Mouse (Mus musculus) left cerebral cortex, postnatal 14 days (tissue): ENCODE measurements around the gene AU018091. TPM values are rescaled to one million over a fixed set of nuclear protein-coding genes. Genes with fewer than 3 reads are reported as not detected.
"Not testable (repeated sequence)": the region's sequence is repeated elsewhere in the genome, so short reads cannot be mapped to it uniquely, and the experiment has no call there.

ENCODE experiments used
- DNase-seq, 2 experiments: peaks; one replicate each; pipeline ENCODE4 v3.0.0; 2021 to 2022; ENCODE audit warnings: low spot score in 2 of 2, mixed read lengths in 1 of 2
- intact Hi-C: fragments of 180-260 bp; cut with DNase I; formaldehyde crosslinking; loops from one replicate; pipeline ENCODE4 v1.15.1; 2025
- long read RNA-seq, 2 experiments: library from polyadenylated mRNA; stranded (forward); transcript quantifications; one replicate each; pipeline ENCODE4 v2.0.0; 2021
- total RNA-seq, 2 experiments: library from RNA; stranded (reverse); gene quantifications; 2 replicates each; pipeline ENCODE4 v1.2.3; 2021

The AU018091 gene
- total RNA-seq, result not detected
- long read RNA-seq, experiment 1, result 0 reads
- long read RNA-seq, experiment 2, result 0 reads

- no peak for DNase-seq
- intact Hi-C loops, result no loop called here
Measured at GRCm38 (mm10) chr7:3168925-3169324, at the start of gene AU018091. Gene AU018091, minus strand, starts transcription at chr7:3169203.

- intact Hi-C loops, result no loop called here
- DNase-seq, result no peak
Measured at GRCm38 (mm10) chr7:3217546-3218056, 48.6 kb upstream of the AU018091 start.

DNA sequence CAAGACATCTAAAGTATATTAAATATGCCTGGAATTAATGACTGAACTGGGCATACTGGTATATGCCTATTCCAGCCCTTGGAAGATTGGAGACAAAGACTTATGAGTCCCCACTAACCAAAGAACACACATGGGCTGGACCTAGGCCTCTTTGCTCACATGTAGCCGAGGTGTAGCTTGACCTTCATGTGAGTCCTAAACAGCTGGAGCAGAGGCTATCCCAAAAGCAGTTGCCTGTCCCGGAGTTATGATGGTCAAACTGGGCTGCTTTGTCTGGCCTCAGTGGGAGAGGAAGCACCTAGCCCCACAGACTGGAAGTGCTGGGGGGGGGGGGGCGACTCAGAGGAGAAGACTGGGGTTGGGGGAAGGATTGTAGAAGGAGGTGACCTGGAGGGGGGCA lies 47.3 kb upstream of the AU018091 start:
- no peak for DNase-seq
- intact Hi-C loops, result no loop called here

DNA sequence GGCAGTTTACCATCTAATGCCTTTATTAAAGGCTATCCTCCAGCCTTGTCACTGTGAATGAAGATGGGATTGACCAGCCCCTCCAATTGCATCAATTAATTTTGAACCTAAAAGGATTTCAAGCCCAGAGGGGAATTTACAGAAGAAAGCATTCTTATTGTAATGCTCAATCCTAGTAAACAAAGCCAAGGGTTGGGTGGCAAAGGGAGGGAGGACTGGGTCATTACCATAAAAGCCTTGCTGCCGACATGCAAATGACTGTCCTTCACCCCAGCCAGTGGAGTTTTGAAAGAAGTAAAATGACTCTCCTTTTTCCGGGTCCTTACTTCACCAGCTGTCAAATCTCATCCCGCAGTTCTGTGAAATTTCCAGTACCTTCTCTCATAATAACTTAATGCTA lies 44.6 kb upstream of the AU018091 start:
- no peak for DNase-seq
- intact Hi-C loops, result no loop called here

- DNase-seq, result no peak
- intact Hi-C loops, result no loop called here
Measured at GRCm38 (mm10) chr7:3213156-3213555, 44.2 kb upstream of the AU018091 start.

DNA sequence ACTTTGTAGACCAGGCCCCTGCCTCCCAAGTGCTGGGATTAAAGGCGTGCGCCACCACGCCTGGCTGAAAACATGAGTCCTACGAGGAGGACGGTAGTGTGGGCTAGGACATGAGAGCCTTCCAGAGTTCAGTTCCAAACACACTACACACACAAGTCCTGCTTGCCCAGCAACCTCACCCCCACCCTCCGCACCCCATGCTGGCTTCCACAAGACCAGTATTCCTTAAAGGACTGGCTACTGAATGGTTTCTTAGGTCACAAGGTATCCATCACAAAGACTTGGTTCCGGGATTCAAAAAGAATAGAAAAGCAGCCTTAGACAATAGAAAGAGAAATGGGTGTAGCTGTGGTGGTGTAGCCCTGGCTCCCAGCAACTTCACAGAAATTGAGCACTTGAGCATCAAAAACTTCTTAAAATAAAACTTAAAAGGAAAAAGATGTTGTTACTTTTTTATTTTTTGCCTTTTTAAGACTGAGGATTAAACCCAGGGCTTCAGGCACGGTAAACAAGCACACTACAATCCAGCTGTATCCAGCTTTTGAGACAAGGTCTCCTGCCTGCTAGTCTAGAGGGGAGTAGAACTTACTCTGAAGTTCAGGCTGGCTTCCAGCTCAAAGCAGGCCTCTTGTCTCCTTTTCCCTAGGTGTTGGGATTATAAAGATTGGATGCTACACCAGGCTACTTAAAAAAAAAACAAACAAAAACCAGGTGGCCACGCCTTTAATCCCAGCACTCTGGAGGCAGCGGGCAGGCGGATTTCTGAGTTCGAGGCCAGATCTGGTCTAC lies 43.2 kb upstream of the AU018091 start:
- intact Hi-C loops, result no loop called here
- DNase-seq, result no peak

- DNase-seq, result no peak
- intact Hi-C loops, result no loop called here
Measured at GRCm38 (mm10) chr7:3211518-3211917, 42.5 kb upstream of the AU018091 start.

GRCm38 (mm10) chr7:3210605-3211004 lies 41.6 kb upstream of the AU018091 start:
- no peak for DNase-seq
- intact Hi-C loops, result no loop called here

- intact Hi-C loops, result no loop called here
- DNase-seq, result no peak
Measured at GRCm38 (mm10) chr7:3206520-3206919, 37.5 kb upstream of the AU018091 start.

DNA sequence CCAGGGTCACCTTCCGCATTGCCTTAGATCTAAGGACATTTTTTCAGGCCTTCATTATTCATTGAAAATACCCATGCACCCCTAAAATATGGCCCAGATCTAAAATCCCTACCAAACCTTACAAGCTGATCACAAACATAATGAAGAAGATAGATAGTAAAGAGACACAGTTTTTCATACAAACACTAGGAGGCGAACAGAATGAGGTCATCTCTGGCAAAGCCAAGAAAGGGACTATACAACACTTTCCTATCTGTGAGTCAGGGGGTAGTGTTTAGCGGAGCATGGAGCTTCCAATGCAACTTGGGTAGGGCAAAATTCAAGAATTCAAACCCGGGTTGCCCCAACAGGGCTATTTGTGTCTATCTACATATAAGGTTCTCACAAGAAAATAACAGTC lies 35.6 kb upstream of the AU018091 start:
- no peak for DNase-seq
- intact Hi-C loops, result no loop called here

DNA sequence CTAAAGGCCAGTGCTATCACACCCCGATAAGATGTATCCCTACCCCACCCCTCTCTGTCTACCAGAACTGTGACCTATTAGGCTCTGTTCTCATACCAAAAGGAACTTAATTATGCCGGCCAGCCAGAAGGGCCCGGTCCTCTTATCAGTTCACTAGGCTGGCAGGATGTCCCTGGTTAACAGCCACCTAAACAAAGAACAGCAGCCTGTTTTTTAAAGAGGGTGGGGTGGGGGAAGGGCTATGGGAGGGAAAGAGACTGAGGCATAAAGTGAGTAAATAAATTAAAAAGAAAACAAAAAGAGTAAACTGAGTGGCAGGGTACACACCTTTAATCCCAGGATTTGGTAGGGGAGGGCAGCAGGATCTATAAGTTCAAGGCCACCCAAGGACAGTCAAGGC lies 34.9 kb upstream of the AU018091 start:
- intact Hi-C loops, result no loop called here
- no peak for DNase-seq

- DNase-seq, result no peak
- intact Hi-C loops, result no loop called here
Measured at GRCm38 (mm10) chr7:3201134-3201705, 32.2 kb upstream of the AU018091 start.

DNA sequence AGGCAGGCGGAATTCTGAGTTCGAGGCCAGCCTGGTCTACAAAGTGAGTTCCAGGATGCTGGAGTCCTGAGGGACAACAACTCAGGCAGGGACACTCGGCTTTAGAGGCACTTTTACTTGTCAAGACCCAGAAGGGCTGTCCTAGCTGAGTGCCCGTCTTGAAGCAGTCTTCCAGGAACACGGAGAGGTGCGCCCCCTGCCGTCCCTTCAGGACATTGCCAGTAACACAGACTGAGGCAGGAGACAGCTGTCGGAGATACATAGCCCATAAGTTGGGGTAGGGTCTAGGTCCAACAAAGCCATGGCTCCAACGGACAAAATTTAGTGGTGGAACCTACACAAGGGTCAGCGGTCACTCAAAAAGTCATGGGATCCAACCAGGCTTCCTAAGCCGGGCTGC lies 29.9 kb upstream of the AU018091 start:
- intact Hi-C loops, result no loop called here
- no peak for DNase-seq

DNA sequence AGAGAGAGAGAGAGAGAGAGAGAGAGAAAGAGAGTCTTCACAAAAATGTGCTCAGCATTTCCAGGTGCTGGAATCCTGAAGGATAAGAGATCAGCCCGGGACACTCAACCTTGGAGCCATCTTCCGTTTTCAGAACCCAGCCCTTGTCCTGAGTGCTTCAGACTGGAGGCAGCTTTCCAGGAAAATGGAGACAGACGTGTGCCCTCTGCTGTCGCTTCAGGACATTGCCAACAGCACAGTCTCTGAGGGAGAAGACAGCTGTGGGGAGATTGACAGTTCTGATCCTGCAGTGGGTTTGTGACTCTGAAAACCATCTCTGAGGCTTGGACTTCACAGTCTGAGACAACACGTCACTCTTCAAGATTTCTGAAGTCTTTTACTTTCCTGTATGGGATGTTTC lies 26.8 kb upstream of the AU018091 start:
- intact Hi-C loops, result no loop called here
- no peak for DNase-seq

DNA sequence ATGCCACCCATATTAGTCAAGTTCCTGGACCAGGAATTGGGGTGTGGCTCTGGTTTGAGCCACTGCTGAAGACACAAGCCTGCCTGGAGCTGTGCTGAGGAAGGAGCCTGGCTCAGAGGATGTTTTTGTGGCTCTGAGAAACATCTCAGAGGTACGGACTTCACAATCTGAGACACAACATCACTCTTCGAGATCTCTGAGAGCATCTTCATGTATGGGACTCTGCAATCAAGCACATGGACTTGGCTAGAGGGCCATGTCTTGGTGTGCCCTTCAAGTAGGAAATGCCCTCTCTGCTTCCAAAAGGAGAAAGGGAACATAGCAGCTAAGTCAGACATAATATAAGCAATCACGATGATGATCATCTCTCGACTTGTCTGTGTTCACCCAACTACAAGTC lies 25.5 kb upstream of the AU018091 start:
- intact Hi-C loops, result no loop called here
- DNase-seq, result no peak

DNA sequence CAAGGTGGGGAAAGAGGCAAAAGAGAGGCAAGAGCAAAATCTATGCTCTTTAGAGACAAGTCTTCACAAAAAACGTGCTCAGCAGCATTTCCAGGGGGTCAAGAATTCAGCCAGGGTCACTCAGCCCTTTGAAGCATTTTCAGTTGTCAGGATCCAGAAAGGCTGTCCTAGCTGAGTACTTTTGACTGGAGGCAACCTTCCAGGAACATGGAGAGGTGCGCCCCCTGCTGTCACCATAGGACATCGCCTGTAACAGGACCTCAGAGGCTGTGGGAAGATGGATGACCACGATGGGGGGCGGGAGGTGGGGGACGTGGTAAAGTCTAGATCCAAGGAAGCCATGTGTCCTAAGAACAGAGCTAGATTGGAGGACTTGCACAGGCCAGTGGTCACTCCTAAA lies 24.9 kb upstream of the AU018091 start:
- intact Hi-C loops, result no loop called here
- peak in 1 of 2 experiments; percentile 34 for DNase-seq

- intact Hi-C loops, result no loop called here
- no peak for DNase-seq
Measured at GRCm38 (mm10) chr7:3193049-3193632, 24.1 kb upstream of the AU018091 start.

DNA sequence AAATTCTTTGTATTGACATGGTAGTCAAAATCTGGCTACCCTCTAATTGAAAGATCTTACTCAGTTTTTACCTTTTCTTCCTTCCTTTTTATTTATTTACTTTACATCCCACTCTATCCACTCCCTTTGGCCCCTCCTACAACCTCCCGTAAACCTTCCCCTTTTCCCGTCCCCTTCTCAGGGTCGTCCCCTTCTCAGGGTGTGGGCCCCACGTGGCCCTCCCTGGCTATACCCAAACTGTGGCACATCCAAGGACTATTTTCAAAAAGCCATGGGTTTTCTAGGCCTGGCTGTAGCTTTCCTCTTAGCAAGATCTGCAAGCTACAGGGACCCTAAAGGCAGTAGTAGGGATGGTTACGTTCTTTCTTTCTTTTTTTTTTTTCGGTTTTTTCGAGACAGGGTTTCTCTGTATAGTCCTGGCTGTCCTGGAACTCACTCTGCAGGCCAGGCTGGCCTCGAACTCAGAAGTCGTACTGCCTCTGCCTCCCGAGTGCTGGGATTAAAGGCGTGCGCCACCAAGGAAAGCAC lies 23.0 kb upstream of the AU018091 start:
- intact Hi-C loops, result no loop called here

GRCm38 (mm10) chr7:3186726-3187125 lies 17.7 kb upstream of the AU018091 start:
- intact Hi-C loops, DNase-seq: not testable (repeated sequence)

More for the DNA sequence above, 23.0 kb upstream of the AU018091 start:
- no peak for DNase-seq

DNA sequence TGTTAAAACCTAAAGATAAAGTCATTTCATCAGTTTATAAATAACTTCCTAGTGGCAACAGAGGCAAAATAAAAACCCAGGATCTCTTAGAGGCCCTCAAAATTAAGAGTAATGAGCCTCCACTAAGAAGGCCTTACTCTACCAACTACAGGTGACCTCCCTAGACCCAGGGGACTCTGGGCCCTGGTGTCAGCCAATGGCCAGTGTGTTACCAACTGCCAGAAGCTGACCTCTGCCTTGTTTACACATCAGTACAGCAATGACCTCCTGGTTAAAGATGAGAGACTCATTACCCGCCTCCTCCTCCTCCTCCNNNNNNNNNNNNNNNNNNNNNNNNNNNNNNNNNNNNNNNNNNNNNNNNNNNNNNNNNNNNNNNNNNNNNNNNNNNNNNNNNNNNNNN lies 17.1 kb upstream of the AU018091 start:
- intact Hi-C loops, result no loop called here

More for the DNA sequence above, 17.1 kb upstream of the AU018091 start:
- DNase-seq, result no peak
